Mouse (Mus musculus): ENCODE measurements around the gene Dact2.

DNA sequence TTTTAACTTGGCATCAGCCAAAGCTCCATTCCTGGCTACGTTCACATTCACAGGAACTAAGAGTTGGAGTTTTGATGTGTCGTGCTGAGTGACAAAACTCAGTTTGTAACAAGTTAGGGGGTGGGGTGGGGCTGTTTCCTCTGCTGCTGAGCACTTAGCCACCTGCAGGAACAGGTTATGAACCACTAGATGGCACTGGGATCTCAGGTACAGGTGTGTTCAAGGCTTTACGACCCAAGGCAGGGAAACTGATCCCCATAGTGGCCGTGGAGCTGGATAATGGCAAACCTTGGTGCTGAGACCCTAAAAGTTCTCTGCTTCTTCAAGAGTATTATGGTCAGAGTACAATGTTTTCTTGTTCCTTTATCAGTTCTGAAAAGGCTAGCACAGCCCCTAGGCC lies 29.6 kb upstream of the Dact2 start:
- TF ChIP-seq CTCF (IDR thresholded peaks at IDR 0.05; ENCODE audit: control insufficient read depth, insufficient read depth, insufficient read length) = no peak
- TF ChIP-seq USF1 (IDR thresholded peaks at IDR 0.05; ENCODE audit: low read depth) = no peak
- no peak for TF ChIP-seq FOSL1 (IDR thresholded peaks at IDR 0.05; ENCODE audit: insufficient read depth, low read length, poor library complexity, severe bottlenecking)
- TF ChIP-seq MAX (IDR thresholded peaks at IDR 0.05) = no peak
- no peak for TF ChIP-seq MYOD1 (IDR thresholded peaks at IDR 0.05; ENCODE audit: control insufficient read depth, insufficient read length, low read depth)
- TF ChIP-seq CEBPB (IDR thresholded peaks at IDR 0.05; ENCODE audit: low read depth) = no peak

All from C2C12 (cell line).